Mouse (Mus musculus) intestine, embryonic 14.5 days (tissue): ENCODE data around the gene Clk3. TPM values are rescaled to one million over a fixed set of nuclear protein-coding genes. Genes with fewer than 3 reads are reported as not detected.

ENCODE experiments used
- ATAC-seq: fragments of 200-750 bp; cut with Nextera tagmentation; replicated peaks from 2 replicates; pipeline ENCODE4 v1.8.0; 2017; ENCODE audit warnings: low read depth, moderate number of reproducible peaks, moderate TSS enrichment, moderate library complexity; ENCODE audit not compliant: low FRiP score, low TSS enrichment
- DNase-seq: peaks from one replicate; pipeline ENCODE4 v3.0.0-alpha.2; 2018; ENCODE audit warnings: low spot score
- H3K27ac ChIP-seq: fragments of 300-500 bp; sonication (generic); 2 replicates; pipeline ENCODE4 v1.5.1; 2014; ENCODE audit warnings: low read depth, mild to moderate bottlenecking, control low read depth
- H3K27me3 ChIP-seq: fragments of 300-500 bp; sonication (generic); replicated peaks from 2 replicates; pipeline ENCODE4 v1.6.1; 2014; ENCODE audit warnings: low read length, control low read depth; ENCODE audit not compliant: control insufficient read depth, insufficient read depth
- H3K36me3 ChIP-seq: fragments of 300-500 bp; sonication (generic); 2 replicates; pipeline ENCODE4 v1.6.1; 2014; ENCODE audit warnings: low read length, control low read depth; ENCODE audit not compliant: control insufficient read depth, insufficient read depth
- H3K4me1 ChIP-seq: fragments of 300-500 bp; sonication (generic); replicated peaks from 2 replicates; pipeline ENCODE4 v1.6.1; 2014; ENCODE audit warnings: low read length, control low read depth, mixed read lengths; ENCODE audit not compliant: control insufficient read depth, insufficient read depth
- H3K4me2 ChIP-seq: fragments of 300-500 bp; sonication (generic); 2 replicates; pipeline ENCODE4 v1.6.1; 2014; ENCODE audit warnings: low read length
- H3K4me3 ChIP-seq: fragments of 300-500 bp; sonication (generic); 2 replicates; pipeline ENCODE4 v1.5.1; 2014; ENCODE audit warnings: low read depth, low read length, control low read depth, mixed read lengths
- H3K9ac ChIP-seq: fragments of 300-500 bp; sonication (generic); 2 replicates; pipeline ENCODE4 v1.6.1; 2014; ENCODE audit warnings: mild to moderate bottlenecking, low read length
- H3K9me3 ChIP-seq: fragments of 300-500 bp; sonication (generic); 2 replicates; pipeline ENCODE4 v1.6.1; 2016; ENCODE audit warnings: low read length, control low read depth; ENCODE audit not compliant: control insufficient read depth
- WGBS: fragments of 180-500 bp; shearing (Covaris S2); extraction: QIAGEN DNeasy Blood & Tissue Kit; methylation state at CpG from one replicate; pipeline ENCODE4 v1.1.7; 2014; 5-methylcytosine and 5-hydroxymethylcytosine counted together
- polyA plus RNA-seq: library from polyadenylated mRNA; unstranded; fragments of >200 nt; fragmentation: Nextera tagmentation; extraction: Ambion mirVana; gene quantifications from 2 replicates; pipeline ENCODE4 v1.2.1, GENCODE M21; 2014

Clk3 gene
- polyA plus RNA-seq, 1 experiment from 2014 or later = 64.2 TPM

GRCm38 (mm10) chr9:57764147-57764973 is 1.3 kb downstream of the Clk3 start:
- WGBS = under 1% methylated on average over 57 of the region's 57 CpGs
- peak overlapping the region; percentile 98 for H3K4me2 ChIP-seq
- peak overlapping the region; percentile 95 for H3K4me3 ChIP-seq
- peak overlapping the region; percentile 98 for H3K27ac ChIP-seq
- no peaks in the 10 kb centered on the region for H3K9me3 ChIP-seq
- peak overlapping the region; percentile 96 for H3K9ac ChIP-seq
- H3K4me1 ChIP-seq = peaks cover 25% of the 10 kb centered on the region
- no peaks in the 10 kb centered on the region for H3K27me3 ChIP-seq
- H3K36me3 ChIP-seq = peaks cover 25% of the 10 kb centered on the region
- no peak for DNase-seq
- peak; percentile 65 for ATAC-seq

GRCm38 (mm10) chr9:57762563-57762991 is 3.1 kb downstream of the Clk3 start:
- Histone ChIP-seq H3K9ac (no peak overlapping the region), H3K27ac (no peak overlapping the region), H3K4me2 (peak overlapping the region; percentile 98; the same call in 1 of the 2 replicates), H3K36me3 (peaks cover 43% of the 10 kb centered on the region), H3K9me3 (no peaks in the 10 kb centered on the region), H3K4me3 (no peak overlapping the region), H3K4me1 (peaks cover 25% of the 10 kb centered on the region), H3K27me3 (no peaks in the 10 kb centered on the region)
- ATAC-seq = no peak
- DNase-seq = peak; percentile 68
- WGBS = 58% methylated on average over 6 of the region's 6 CpGs

- no peak for DNase-seq
- no peak overlapping the region for H3K27ac ChIP-seq
- no peaks in the 10 kb centered on the region for H3K9me3 ChIP-seq
- no peaks in the 10 kb centered on the region for H3K27me3 ChIP-seq
- no peak overlapping the region for H3K9ac ChIP-seq
- H3K4me1 ChIP-seq = peaks cover 25% of the 10 kb centered on the region
- no peak for ATAC-seq
- no peak overlapping the region; the same call in 1 of the 2 replicates for H3K4me2 ChIP-seq
- peaks cover 50% of the 10 kb centered on the region for H3K36me3 ChIP-seq
- 95% methylated on average over 13 of the region's 13 CpGs for WGBS
- no peak overlapping the region for H3K4me3 ChIP-seq
Measured at GRCm38 (mm10) chr9:57761563-57762551, 3.8 kb downstream of the Clk3 start.

GRCm38 (mm10) chr9:57760416-57761146 is 5.1 kb downstream of the Clk3 start:
- Histone ChIP-seq H3K9me3 (no peaks in the 10 kb centered on the region), H3K27me3 (no peaks in the 10 kb centered on the region), H3K4me3 (no peak overlapping the region), H3K4me2 (no peak overlapping the region), H3K4me1 (peaks cover 20% of the 10 kb centered on the region), H3K9ac (no peak overlapping the region), H3K27ac (no peak overlapping the region), H3K36me3 (peaks cover 60% of the 10 kb centered on the region)
- DNase-seq (no peak), ATAC-seq (no peak)
- WGBS = 97% methylated on average over 24 of the region's 24 CpGs

- Histone ChIP-seq H3K27ac (no peak overlapping the region), H3K9ac (no peak overlapping the region), H3K4me3 (no peak overlapping the region), H3K36me3 (peaks cover 73% of the 10 kb centered on the region), H3K9me3 (no peaks in the 10 kb centered on the region), H3K4me1 (peaks cover 20% of the 10 kb centered on the region), H3K27me3 (no peaks in the 10 kb centered on the region), H3K4me2 (no peak overlapping the region)
- 32% methylated on average over 6 of the region's 6 CpGs for WGBS
- DNase-seq (peak; percentile 75), ATAC-seq (no peak)
Measured at GRCm38 (mm10) chr9:57759289-57759688, 6.4 kb downstream of the Clk3 start.

GRCm38 (mm10) chr9:57758528-57758927 is 7.1 kb downstream of the Clk3 start:
- no peak overlapping the region for H3K4me3 ChIP-seq
- H3K27me3 ChIP-seq = no peaks in the 10 kb centered on the region
- peaks cover 81% of the 10 kb centered on the region for H3K36me3 ChIP-seq
- H3K4me2 ChIP-seq = no peak overlapping the region
- no peak overlapping the region for H3K9ac ChIP-seq
- WGBS = 91% methylated on average over 22 of the region's 22 CpGs
- H3K4me1 ChIP-seq = peaks cover 14% of the 10 kb centered on the region
- ATAC-seq (no peak), DNase-seq (no peak)
- H3K27ac ChIP-seq = no peak overlapping the region
- no peaks in the 10 kb centered on the region for H3K9me3 ChIP-seq

- 83% methylated on average over 3 of the region's 3 CpGs for WGBS
- no peak for DNase-seq
Measured at GRCm38 (mm10) chr9:57757578-57757977, 8.1 kb downstream of the Clk3 start.

GRCm38 (mm10) chr9:57750901-57751300 is 14.8 kb downstream of the Clk3 start:
- Histone ChIP-seq H3K9ac (no peak overlapping the region), H3K9me3 (no peaks in the 10 kb centered on the region), H3K27ac (no peak overlapping the region), H3K4me2 (no peak overlapping the region), H3K36me3 (peaks cover 100% of the 10 kb centered on the region), H3K4me3 (no peak overlapping the region), H3K27me3 (no peaks in the 10 kb centered on the region), H3K4me1 (no peaks in the 10 kb centered on the region)
- ATAC-seq (no peak), DNase-seq (no peak)
- WGBS = 88% methylated on average over 7 of the region's 7 CpGs

More at GRCm38 (mm10) chr9:57757578-57757977, 8.1 kb downstream of the Clk3 start:
- no peak overlapping the region for H3K4me3 ChIP-seq
- H3K9me3 ChIP-seq = no peaks in the 10 kb centered on the region
- ATAC-seq = no peak
- H3K4me1 ChIP-seq = peaks cover 5% of the 10 kb centered on the region
- H3K4me2 ChIP-seq = no peak overlapping the region
- H3K9ac ChIP-seq = no peak overlapping the region
- H3K27me3 ChIP-seq = no peaks in the 10 kb centered on the region
- H3K36me3 ChIP-seq = peaks cover 90% of the 10 kb centered on the region
- no peak overlapping the region for H3K27ac ChIP-seq
